Mouse (Mus musculus) CD4-positive, CD25-positive, alpha-beta regulatory T cell, adult 4 months (primary cell): ENCODE measurements around the gene Meaf6. TPM values are rescaled to one million over a fixed set of nuclear protein-coding genes. Genes with fewer than 3 reads are reported as not detected.

ENCODE experiments used
- ATAC-seq: one replicate; pipeline ENCODE4 v1.8.0; 2017
- polyA plus RNA-seq, 2 experiments: library from polyadenylated mRNA; unstranded; fragments of 100-300 nt; shearing (Covaris generic); gene quantifications; one replicate each; pipeline ENCODE4 v1.2.1; 2017

Meaf6 gene
- 10 to 100 TPM; 56.7 to 74.8 TPM for polyA plus RNA-seq

GRCm38 (mm10) chr4:125084403-125085345, at the start of gene Meaf6:
Meaf6 (plus strand) TSS chr4:125085134.
- ATAC-seq, result peak; percentile 88

GRCm38 (mm10) chr4:125044454-125044853, 40.5 kb upstream of the Meaf6 start:
- ATAC-seq, result no peak

- no peak for ATAC-seq
These were observed 29.5 kb upstream of the Meaf6 start for GRCm38 (mm10) chr4:125055385-125055784.

- no peak for ATAC-seq
These were observed 28.5 kb upstream of the Meaf6 start for GRCm38 (mm10) chr4:125056476-125056875.

- ATAC-seq, result no peak
These were observed 27.7 kb upstream of the Meaf6 start for GRCm38 (mm10) chr4:125057273-125057672.

GRCm38 (mm10) chr4:125058033-125058432, 26.9 kb upstream of the Meaf6 start:
- no peak for ATAC-seq

- ATAC-seq, result peak; percentile 54
These were observed 25.9 kb upstream of the Meaf6 start for GRCm38 (mm10) chr4:125059025-125059424.

- no peak for ATAC-seq
These were observed 21.1 kb upstream of the Meaf6 start for GRCm38 (mm10) chr4:125063829-125064228.

GRCm38 (mm10) chr4:125065517-125066307, 19.2 kb upstream of the Meaf6 start, which contains the start of gene Dnali1:
Dnali1 (minus strand) TSS chr4:125065703.
- ATAC-seq, result peak; percentile 48

- ATAC-seq, result peak; percentile 94
These were observed 18.2 kb upstream of the Meaf6 start, which contains the start of gene Snip1 for GRCm38 (mm10) chr4:125066490-125067370. Snip1 (plus strand) TSS chr4:125066672.

- no peak for ATAC-seq
These were observed 7.2 kb upstream of the Meaf6 start for GRCm38 (mm10) chr4:125077700-125078099.

GRCm38 (mm10) chr4:125078698-125079097, 6.2 kb upstream of the Meaf6 start:
- no peak for ATAC-seq

GRCm38 (mm10) chr4:125085346-125085841, 460 bp downstream of the Meaf6 start:
- ATAC-seq, result peak; percentile 65

- no peak for ATAC-seq
These were observed 8.1 kb downstream of the Meaf6 start for GRCm38 (mm10) chr4:125093031-125093430.

- no peak for ATAC-seq
These were observed 11.1 kb downstream of the Meaf6 start for GRCm38 (mm10) chr4:125096066-125096465.

GRCm38 (mm10) chr4:125097412-125097811, 12.5 kb downstream of the Meaf6 start:
- no peak for ATAC-seq

- ATAC-seq, result peak; percentile 94
These were observed 14.5 kb downstream of the Meaf6 start for GRCm38 (mm10) chr4:125099458-125099857.

GRCm38 (mm10) chr4:125101334-125101733, 16.4 kb downstream of the Meaf6 start:
- no peak for ATAC-seq

GRCm38 (mm10) chr4:125105354-125105753, 20.4 kb downstream of the Meaf6 start:
- no peak for ATAC-seq

- peak; percentile 74 for ATAC-seq
These were observed 29.7 kb downstream of the Meaf6 start for GRCm38 (mm10) chr4:125114638-125115037.

- no peak for ATAC-seq
These were observed 30.1 kb downstream of the Meaf6 start for GRCm38 (mm10) chr4:125115081-125115480.

- no peak for ATAC-seq
These were observed 30.8 kb downstream of the Meaf6 start for GRCm38 (mm10) chr4:125115710-125116089.
